Mouse (Mus musculus) frontal cortex, postnatal 10 days (tissue): ENCODE results near the gene Fam19a4.

Experiments used
- DNase-seq, 2 experiments: peaks; one replicate each; pipeline ENCODE4 v3.0.0; 2022; ENCODE audit warnings: low spot score in 2 of 2, mixed read lengths in 1 of 2

Gene Fam19a4

GRCm38 (mm10) chr6:97060074-97060681, at the start of gene Fam19a4:
Fam19a4 (minus strand) TSS chr6:97060413.
- DNase-seq = peak in 1 of 2 experiments; percentile 9

- DNase-seq = peak in 1 of 2 experiments; percentile 43
These were observed 46.6 kb upstream of the Fam19a4 start for GRCm38 (mm10) chr6:97106777-97107176.

GRCm38 (mm10) chr6:97106106-97106505, 45.9 kb upstream of the Fam19a4 start:
- DNase-seq = no peak

- no peak for DNase-seq
These were observed 44.1 kb upstream of the Fam19a4 start for GRCm38 (mm10) chr6:97104264-97104852.

GRCm38 (mm10) chr6:97101958-97102702, 41.9 kb upstream of the Fam19a4 start:
- no peak for DNase-seq

- DNase-seq = no peak
These were observed 41.2 kb upstream of the Fam19a4 start for GRCm38 (mm10) chr6:97101190-97101957.

- no peak for DNase-seq
These were observed 22.1 kb upstream of the Fam19a4 start for GRCm38 (mm10) chr6:97082336-97082735.

- DNase-seq = no peak
These were observed 19.8 kb upstream of the Fam19a4 start for GRCm38 (mm10) chr6:97080016-97080415.

- DNase-seq = no peak
These were observed 614 bp downstream of the Fam19a4 start for GRCm38 (mm10) chr6:97059599-97059998.

- no peak for DNase-seq
These were observed 7.9 kb downstream of the Fam19a4 start for GRCm38 (mm10) chr6:97052196-97052770.

GRCm38 (mm10) chr6:97048403-97048802, 11.8 kb downstream of the Fam19a4 start:
- DNase-seq = no peak

GRCm38 (mm10) chr6:97046541-97046940, 13.7 kb downstream of the Fam19a4 start:
- DNase-seq = no peak

- DNase-seq = no peak
These were observed 33.0 kb downstream of the Fam19a4 start for GRCm38 (mm10) chr6:97027110-97027677.

GRCm38 (mm10) chr6:97019323-97019722, 40.9 kb downstream of the Fam19a4 start:
- DNase-seq = no peak

GRCm38 (mm10) chr6:97016711-97017110, 43.5 kb downstream of the Fam19a4 start:
- no peak for DNase-seq

GRCm38 (mm10) chr6:97016018-97016417, 44.2 kb downstream of the Fam19a4 start:
- no peak for DNase-seq

GRCm38 (mm10) chr6:97006513-97007094, 53.6 kb downstream of the Fam19a4 start:
- peak; percentile 8 to 55 for DNase-seq

- DNase-seq = peak in 1 of 2 experiments; percentile 25
These were observed 55.2 kb downstream of the Fam19a4 start for GRCm38 (mm10) chr6:97005038-97005437.

GRCm38 (mm10) chr6:96995556-96996159, 64.6 kb downstream of the Fam19a4 start:
- no peak for DNase-seq

- DNase-seq = no peak
These were observed 68.5 kb downstream of the Fam19a4 start for GRCm38 (mm10) chr6:96991741-96992140.

GRCm38 (mm10) chr6:96977537-96977936, 82.7 kb downstream of the Fam19a4 start:
- DNase-seq = no peak
